Mouse (Mus musculus): ENCODE measurements around the gene Cd9.
A peak's percentile ranks its signal among the peaks of the same experiment; 100 is the strongest.

Cd9 gene

GRCm38 (mm10) chr6:125476090-125476489 is 18.5 kb downstream of the Cd9 start:
- DNase-seq (ENCODE audit: low read depth, low spot score): no peak

- DNase-seq (ENCODE audit: low read depth, low spot score): no peak
Observed at GRCm38 (mm10) chr6:125475184-125475583, 19.4 kb downstream of the Cd9 start.

GRCm38 (mm10) chr6:125473939-125474338 is 20.7 kb downstream of the Cd9 start:
- DNase-seq (ENCODE audit: low read depth, low spot score): no peak

- DNase-seq (ENCODE audit: low read depth, low spot score): no peak
Observed at GRCm38 (mm10) chr6:125473321-125473721, 21.3 kb downstream of the Cd9 start.

GRCm38 (mm10) chr6:125471921-125472320 is 22.7 kb downstream of the Cd9 start:
- DNase-seq (ENCODE audit: low read depth, low spot score): no peak

- no peak for DNase-seq (ENCODE audit: low read depth, low spot score)
Observed at GRCm38 (mm10) chr6:125471326-125471725, 23.3 kb downstream of the Cd9 start.

GRCm38 (mm10) chr6:125470616-125471015 is 24.0 kb downstream of the Cd9 start:
- no peak for DNase-seq (ENCODE audit: low read depth, low spot score)

- DNase-seq (ENCODE audit: low read depth, low spot score): no peak
Observed at GRCm38 (mm10) chr6:125469222-125469621, 25.4 kb downstream of the Cd9 start.

GRCm38 (mm10) chr6:125468179-125468960 is 26.2 kb downstream of the Cd9 start:
- no peak for DNase-seq (ENCODE audit: low read depth, low spot score)

GRCm38 (mm10) chr6:125467301-125467715 is 27.3 kb downstream of the Cd9 start:
- peak; percentile 49 for DNase-seq (ENCODE audit: low read depth, low spot score)

- DNase-seq (ENCODE audit: low read depth, low spot score): no peak
Observed at GRCm38 (mm10) chr6:125462312-125462711, 32.3 kb downstream of the Cd9 start.

GRCm38 (mm10) chr6:125461788-125462187 is 32.8 kb downstream of the Cd9 start:
- no peak for DNase-seq (ENCODE audit: low read depth, low spot score)

- no peak for DNase-seq (ENCODE audit: low read depth, low spot score)
Observed at GRCm38 (mm10) chr6:125461325-125461724, 33.3 kb downstream of the Cd9 start.

GRCm38 (mm10) chr6:125460589-125460988 is 34.0 kb downstream of the Cd9 start:
- DNase-seq (ENCODE audit: low read depth, low spot score): no peak

- no peak for DNase-seq (ENCODE audit: low read depth, low spot score)
Observed at GRCm38 (mm10) chr6:125459903-125460302, 34.7 kb downstream of the Cd9 start.

GRCm38 (mm10) chr6:125455806-125456520 is 38.6 kb downstream of the Cd9 start:
- DNase-seq (ENCODE audit: low read depth, low spot score): no peak

- DNase-seq (ENCODE audit: low read depth, low spot score): no peak
Observed at GRCm38 (mm10) chr6:125454731-125455130, 39.9 kb downstream of the Cd9 start.

GRCm38 (mm10) chr6:125454299-125454698 is 40.3 kb downstream of the Cd9 start:
- DNase-seq (ENCODE audit: low read depth, low spot score): no peak

GRCm38 (mm10) chr6:125447660-125448059 is 46.9 kb downstream of the Cd9 start:
- no peak for DNase-seq (ENCODE audit: low read depth, low spot score)

- DNase-seq (ENCODE audit: low read depth, low spot score): no peak
Observed at GRCm38 (mm10) chr6:125447205-125447604, 47.4 kb downstream of the Cd9 start.

- DNase-seq (ENCODE audit: low read depth, low spot score): no peak
Observed at GRCm38 (mm10) chr6:125445381-125445780, 49.2 kb downstream of the Cd9 start.

GRCm38 (mm10) chr6:125442591-125442990 is 52.0 kb downstream of the Cd9 start:
- no peak for DNase-seq (ENCODE audit: low read depth, low spot score)

GRCm38 (mm10) chr6:125436753-125437152 is 57.8 kb downstream of the Cd9 start:
- DNase-seq (ENCODE audit: low read depth, low spot score): no peak
